Mouse (Mus musculus): ENCODE results near the gene Pou2f3.

Gene Pou2f3

GRCm38 (mm10) chr9:43230886-43231285 lies 20.7 kb upstream of the Pou2f3 start:
- DNase-seq (ENCODE audit: low spot score), result no peak

- no peak for DNase-seq (ENCODE audit: low spot score)
Measured at GRCm38 (mm10) chr9:43229962-43230361, 19.8 kb upstream of the Pou2f3 start.

DNA sequence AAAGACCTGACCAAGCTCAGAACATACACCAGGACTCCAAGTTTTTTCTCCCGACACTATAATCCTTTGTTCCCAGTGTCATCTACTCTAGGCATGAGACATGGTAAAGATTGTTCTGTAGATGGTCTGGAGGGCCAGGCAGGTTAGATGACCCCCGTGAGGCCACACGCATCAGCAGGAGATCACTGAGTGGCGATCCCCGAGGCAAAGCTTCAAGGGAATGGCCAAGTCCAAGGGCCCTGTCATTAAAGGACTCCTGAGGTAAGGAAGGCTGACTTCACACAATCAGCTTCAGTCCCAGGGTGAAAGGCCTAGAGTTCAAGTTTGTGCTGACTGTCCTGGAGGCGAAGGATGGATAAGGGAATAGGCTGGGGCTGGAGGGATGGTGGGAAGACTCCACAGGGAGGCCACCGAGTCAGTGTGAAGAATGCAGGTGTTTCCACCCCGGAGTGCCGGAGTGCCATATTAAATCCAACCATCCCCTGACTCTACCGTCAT lies 19.3 kb upstream of the Pou2f3 start:
- no peak for DNase-seq (ENCODE audit: low spot score)

- no peak for DNase-seq (ENCODE audit: low spot score)
Measured at GRCm38 (mm10) chr9:43228745-43229144, 18.6 kb upstream of the Pou2f3 start.

GRCm38 (mm10) chr9:43227626-43228025 lies 17.5 kb upstream of the Pou2f3 start:
- no peak for DNase-seq (ENCODE audit: low spot score)

DNA sequence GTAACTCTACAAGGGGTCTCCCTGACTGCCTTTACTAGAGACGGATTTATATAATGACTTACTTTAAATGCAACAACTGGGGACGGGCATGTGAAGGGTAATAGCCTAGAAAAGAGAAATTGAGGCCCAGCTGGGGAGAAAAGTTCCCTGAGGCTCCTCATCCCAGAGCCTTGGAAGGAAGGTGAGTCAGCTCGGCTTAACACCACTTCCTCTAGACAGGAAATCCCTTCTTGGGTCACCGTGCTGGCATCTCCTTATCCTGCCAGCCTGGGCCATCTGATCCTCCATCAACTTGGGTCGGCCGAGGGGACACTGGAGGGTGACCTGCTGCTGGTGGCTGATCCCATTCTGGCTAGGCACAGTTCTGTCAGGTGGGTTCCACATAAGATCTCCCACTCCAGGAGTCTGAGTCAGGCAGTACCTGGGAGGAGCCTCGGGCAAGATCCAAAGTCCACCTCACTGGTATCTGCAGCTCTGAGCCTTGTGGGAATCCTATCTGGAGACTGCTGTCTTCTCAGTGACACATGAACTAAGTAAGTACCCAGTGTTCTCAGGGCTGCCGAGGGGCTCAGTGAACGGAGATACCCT lies 16.5 kb upstream of the Pou2f3 start:
- DNase-seq (ENCODE audit: low spot score), result no peak

GRCm38 (mm10) chr9:43225481-43225880 lies 15.3 kb upstream of the Pou2f3 start:
- no peak for DNase-seq (ENCODE audit: low spot score)

DNA sequence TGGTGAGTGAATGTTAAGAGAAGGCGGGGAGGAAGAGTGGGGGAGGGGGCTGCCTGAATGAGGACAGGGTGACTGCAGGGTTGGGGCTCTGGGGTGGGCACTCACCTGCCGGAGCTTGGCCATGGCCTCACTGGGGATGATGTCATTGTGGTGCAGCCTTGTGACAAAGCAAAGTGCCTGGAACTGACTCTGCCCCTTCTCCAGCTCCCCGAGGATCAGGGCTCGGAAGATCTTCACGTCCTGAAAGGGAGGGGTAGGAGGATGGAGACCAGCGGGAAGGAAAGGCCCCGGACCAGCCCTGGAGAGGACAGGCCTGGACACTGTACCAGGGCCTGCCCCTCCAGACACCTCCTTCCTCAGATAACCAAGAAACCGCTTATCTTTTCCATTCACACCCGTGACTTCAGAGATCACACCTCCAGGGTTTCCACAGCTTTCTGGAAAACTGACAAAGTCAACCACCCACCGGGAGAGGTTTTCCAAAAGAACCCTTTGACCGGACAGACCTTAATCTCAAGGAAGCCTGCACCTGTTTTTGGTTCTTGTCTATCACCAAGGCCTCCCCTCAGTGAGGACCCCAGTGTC lies 14.7 kb upstream of the Pou2f3 start:
- no peak for DNase-seq (ENCODE audit: low spot score)

DNA sequence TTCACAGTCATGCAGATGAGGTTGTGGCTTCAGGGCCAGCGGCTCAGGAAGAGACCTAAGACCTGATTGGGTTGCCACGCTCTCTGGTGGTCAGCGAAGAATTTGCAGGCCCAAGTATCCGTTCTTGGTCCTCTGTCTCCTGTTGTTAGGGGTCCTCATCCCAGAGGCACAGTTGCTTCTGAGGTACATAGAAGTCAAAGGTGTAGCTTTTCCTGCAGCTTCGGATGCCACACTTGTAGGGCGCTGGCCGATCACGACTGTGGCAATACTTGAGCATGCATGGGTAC lies 12.2 kb upstream of the Pou2f3 start:
- DNase-seq (ENCODE audit: low spot score), result no peak

DNA sequence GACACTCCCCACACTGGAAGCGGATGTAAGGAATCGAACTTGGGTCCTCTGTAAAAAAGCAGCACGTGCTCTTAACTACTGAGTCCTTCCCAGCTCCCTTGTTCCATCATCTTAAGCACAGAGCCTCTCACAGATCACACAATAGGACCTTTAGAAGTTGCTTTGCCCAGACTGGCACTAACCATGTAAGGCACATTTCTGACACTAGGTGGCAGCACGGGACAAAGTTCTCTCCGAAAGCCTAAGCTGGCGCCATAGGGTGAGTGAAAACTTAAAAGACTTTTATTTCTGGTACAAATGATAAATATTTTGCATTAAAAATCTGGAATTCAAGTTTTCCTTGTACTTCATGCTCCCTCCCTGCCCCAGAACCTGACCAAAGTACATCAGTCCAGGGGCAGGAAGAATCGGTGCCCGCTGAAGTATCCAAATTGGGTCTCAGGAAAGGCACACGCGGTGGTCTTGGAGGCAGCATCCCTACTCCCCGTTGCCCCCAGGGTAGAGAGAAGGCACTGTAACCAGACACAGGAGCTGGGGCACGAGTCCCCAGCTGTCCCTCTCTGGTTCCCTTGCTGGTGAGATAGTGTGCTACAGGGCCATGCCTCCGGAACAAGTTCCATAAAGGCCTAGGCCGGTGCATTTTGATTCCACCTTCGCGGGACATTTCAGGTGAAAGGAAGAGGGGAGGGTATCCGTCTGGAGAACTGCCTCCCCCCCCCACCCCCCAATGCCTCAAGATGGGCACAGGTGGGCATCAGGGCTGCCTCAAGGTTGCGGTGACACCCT lies 11.7 kb upstream of the Pou2f3 start:
- DNase-seq (ENCODE audit: low spot score), result peak; percentile 57

DNA sequence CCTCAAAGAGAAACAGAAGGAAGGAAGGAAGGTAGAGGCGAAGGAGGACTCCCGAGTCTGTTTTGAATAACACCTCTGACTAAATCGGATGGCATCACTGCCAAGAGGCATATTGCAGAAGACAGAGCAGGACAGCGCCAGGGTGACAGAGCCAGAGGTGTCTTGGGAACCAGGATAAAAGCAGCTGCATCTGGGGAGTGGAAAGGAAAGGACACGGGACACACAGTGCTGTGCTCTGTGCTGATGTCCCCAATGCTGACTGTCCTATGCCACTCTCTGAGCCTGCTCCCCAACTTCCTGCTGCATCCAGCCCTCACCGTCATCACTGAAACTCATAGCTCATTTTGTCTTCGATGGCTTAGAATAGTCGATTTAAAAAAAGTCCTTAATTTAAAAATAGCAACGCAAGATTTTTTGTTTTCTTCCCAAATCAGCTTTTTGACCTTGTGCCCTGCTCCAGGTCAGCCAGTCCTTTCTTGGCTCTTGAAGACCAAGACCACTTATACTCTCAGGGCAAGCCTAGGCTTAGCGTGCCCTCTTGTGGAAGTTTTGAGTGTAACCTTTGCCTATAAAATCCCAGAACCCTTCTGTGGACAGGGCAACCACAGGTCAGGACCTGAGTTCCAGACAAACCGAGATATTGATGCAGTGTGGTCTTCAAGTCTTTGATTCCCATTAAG lies 742 bp upstream of the Pou2f3 start:
- DNase-seq (ENCODE audit: low spot score), result no peak

DNA sequence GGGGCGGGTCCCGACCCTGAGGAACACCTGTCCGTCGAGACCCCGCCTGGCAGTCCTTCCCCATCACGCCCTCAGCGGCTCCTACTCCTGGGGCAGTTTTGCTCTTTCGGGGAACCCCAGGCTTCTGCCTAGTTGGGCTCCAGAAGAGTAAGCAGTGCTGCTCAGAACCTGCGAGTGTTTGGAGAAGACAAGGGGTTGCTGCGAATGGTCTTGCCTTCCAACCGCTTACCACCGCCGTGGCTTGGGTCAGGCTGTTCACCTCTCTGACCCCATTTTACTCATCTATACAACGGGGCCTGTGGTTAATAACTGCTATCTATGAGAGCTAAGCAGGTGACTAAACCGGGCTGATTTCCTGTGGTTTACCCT lies 4.2 kb downstream of the Pou2f3 start:
- DNase-seq (ENCODE audit: low spot score), result no peak

GRCm38 (mm10) chr9:43205343-43206021 lies 4.7 kb downstream of the Pou2f3 start:
- no peak for DNase-seq (ENCODE audit: low spot score)

DNA sequence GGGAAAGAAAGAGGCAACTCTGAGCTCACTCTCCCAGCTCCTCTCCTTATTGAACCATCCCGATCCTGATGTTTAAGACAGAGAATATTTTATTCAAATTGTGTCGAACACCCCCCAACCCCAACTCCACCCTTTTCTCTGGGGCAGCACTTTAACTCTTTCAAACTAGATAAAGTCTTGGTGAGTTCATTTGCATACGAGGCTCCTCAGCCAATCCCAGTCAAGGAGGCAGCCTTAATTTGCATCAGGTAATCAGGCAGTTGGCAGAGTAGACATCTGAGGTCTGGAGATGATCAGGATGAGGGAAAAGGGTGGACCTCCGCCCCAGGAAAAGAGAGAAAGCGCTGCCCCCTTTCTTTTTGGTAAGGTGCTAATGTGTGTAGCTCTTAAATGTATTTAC lies 10.0 kb downstream of the Pou2f3 start:
- no peak for DNase-seq (ENCODE audit: low spot score)

DNA sequence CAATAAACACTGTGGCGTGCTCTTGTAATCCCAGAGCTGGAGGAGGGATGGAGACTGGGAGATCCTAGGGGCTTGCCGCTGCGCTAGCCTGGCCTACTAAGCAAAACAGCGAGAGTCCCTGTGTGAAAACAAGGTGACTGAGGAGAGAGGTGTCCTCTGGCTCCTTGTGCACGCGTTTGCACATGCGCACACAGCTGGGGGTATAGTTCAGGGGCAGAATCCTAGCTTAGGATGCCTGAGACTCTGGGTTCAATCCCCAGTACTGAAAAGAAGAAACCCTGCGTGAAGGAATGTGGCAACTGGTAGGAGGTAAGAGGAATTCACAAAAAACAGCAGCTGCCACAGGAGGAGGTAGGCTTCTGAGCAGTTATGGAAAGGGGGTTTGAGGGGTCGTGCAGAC lies 16.2 kb downstream of the Pou2f3 start:
- DNase-seq (ENCODE audit: low spot score), result no peak

DNA sequence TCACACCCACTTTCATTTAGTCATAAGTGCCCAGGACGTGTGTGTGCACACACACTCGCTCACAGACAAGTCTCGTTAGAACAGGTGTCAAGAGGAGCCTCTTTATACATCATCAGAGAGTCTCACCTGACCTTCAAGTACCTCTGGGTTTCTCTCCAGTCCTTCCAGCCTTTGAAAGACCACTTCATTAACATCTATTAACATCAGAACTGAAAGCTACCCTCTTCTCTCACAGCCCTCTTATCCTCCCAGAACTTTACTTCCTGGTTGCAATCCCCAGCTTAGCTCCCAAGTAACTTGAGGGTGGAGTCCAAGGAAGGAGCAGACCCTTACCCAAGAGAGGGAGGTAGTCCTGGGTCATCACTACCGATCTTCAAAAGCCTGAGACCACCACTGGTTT lies 18.6 kb downstream of the Pou2f3 start:
- DNase-seq (ENCODE audit: low spot score), result no peak

- DNase-seq (ENCODE audit: low spot score), result no peak
Measured at GRCm38 (mm10) chr9:43189021-43189356, 21.2 kb downstream of the Pou2f3 start.

- DNase-seq (ENCODE audit: low spot score), result no peak
Measured at GRCm38 (mm10) chr9:43188309-43189020, 21.7 kb downstream of the Pou2f3 start.

- DNase-seq (ENCODE audit: low spot score), result no peak
Measured at GRCm38 (mm10) chr9:43179614-43180013, 30.6 kb downstream of the Pou2f3 start.

DNA sequence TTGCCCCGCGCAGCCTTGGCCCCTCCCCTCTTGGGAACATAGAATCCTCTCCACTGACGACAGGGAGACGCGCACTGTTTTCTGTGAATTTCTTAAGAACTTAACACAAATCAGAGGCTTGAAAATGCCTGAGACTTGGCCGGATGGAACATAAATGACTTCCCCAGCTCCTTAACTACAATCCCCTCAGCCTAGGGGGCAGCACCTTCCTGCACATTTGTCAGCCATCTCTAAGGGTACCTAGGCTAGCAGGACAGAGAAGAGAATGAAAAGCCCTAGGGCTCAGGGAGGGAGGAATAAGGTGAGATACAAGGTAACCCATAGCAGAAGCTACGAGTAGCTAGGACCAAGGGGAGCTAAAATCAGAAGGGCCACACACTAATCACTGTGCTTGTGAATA lies 32.0 kb downstream of the Pou2f3 start:
- DNase-seq (ENCODE audit: low spot score), result no peak

DNA sequence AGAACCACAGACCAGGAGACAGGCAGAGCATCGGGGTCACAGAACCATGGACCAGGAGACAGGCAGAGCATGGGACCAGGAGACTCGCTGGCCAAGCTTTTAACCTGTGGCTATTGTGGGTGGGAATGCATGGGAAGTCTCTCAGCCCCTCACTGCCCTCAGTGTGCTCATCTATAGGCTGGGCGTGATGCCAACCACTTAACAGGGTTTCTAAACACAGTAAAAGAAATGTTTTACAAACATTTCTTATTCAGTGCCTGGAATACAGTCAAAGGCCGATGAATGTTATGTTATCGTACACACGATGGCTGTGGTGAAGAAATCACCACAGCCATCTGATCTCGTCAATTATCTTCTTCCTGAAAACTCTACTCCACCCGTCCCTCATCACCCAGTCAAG lies 43.1 kb downstream of the Pou2f3 start:
- no peak for DNase-seq (ENCODE audit: low spot score)

DNA sequence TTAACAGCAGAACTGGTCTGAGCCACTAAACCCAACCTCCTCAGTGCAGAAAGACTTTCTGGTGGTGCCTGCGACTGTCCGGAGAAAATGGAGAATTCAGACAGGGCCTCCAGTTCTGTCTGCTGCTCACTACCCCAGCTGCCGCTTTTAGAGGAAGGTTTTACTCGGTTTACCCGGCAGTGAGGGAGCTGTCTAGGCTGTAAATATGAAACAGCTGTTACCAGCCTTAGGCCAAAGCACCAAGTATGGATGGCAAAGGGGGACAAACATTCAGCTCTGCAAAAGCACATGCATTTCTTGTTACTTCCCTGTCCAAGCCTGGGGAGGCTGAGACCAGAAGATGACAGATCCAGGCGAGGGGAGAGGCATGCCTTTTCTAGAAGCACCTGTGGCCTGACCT lies 43.8 kb downstream of the Pou2f3 start:
- no peak for DNase-seq (ENCODE audit: low spot score)

Measured in urinary bladder, postnatal 10 days (tissue).